Mouse (Mus musculus): ENCODE measurements at regions not wholly inside any gene's neighbourhood (a gene's known extent, or its start where the extent isn't known, plus 50 kb on each side); places are given as distances from the start of the nearest gene placed in this dataset.

DNA sequence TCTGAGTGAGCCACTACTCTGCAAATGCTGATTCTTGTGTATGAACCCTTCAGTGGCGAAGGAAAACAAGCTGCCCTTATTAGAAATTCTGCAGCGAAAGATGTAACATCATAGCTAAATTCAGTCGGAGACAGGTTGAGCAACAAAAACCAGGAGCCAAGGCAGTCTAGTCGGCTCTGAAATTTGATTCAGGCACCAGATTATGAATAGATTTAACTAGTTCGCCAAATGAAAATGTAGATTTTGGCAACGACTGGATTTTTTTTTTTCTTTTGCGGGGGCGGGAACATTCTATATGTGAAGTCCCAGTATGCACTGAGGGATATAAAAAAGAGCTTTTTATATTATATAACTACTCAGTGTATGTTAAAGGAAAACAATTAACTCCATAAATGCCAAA, 847.9 kb downstream of the Kcnj2 start:
- TF ChIP-seq CTCF (IDR thresholded peaks at IDR 0.05; ENCODE audit: low read depth) (no peak), EP300 (IDR thresholded peaks at IDR 0.05; ENCODE audit: low read depth) (no peak)

Data from liver, embryonic 14.5 days (tissue).